Mouse (Mus musculus) left cerebral cortex, postnatal 36 days (tissue): ENCODE results near the gene Slco1a6. TPM values are rescaled to one million over a fixed set of nuclear protein-coding genes. Genes with fewer than 3 reads are reported as not detected.
"Not testable (repeated sequence)": the region's sequence is repeated elsewhere in the genome, so short reads cannot be mapped to it uniquely, and the experiment has no call there.

Source experiments
- DNase-seq, 2 experiments: peaks; one replicate each; pipeline ENCODE4 v3.0.0; 2021 to 2022; ENCODE audit warnings: low spot score in 2 of 2, mixed read lengths in 1 of 2
- intact Hi-C: fragments of 180-260 bp; cut with DNase I; formaldehyde crosslinking; loops from one replicate; pipeline ENCODE4 v1.15.1; 2025
- total RNA-seq, 2 experiments: library from RNA; stranded (reverse); gene quantifications; 2 replicates each; pipeline ENCODE4 v1.2.3; 2021

The Slco1a6 gene
- 1 to 10 TPM in 1 of 2 experiments, not detected in 1; 1.4 TPM for total RNA-seq

DNA sequence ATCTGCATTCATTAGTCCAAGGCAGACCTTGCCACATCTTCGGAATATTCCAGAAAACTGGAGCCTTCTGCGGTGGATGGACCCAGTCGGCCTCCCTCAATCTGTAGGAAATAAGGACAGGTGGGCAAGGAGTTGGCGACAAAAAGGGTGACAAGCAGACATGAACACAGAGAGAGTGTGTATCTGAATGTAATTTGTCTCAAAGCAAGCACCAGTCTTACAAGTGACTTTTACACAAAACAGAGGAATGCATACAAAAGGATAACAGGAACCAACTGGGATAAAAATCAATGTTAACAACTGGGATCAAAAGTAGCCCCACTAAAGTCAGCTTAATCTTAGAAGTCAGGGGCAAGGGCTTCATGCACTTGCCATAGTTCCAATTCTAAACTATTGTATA lies at the start of gene Slco1a6:
Gene Slco1a6 (minus strand): TSS at position 101 of the 400 bp plus-strand sequence.
- no peak for DNase-seq
- intact Hi-C loops, result no loop called here

- DNase-seq, intact Hi-C loops: not testable (repeated sequence)
Measured at GRCm38 (mm10) chr6:142250738-142251307, 42.5 kb upstream of the Slco1a6 start.

GRCm38 (mm10) chr6:142245065-142245464 lies 36.7 kb upstream of the Slco1a6 start:
- no peak for DNase-seq
- intact Hi-C loops, result no loop called here

DNA sequence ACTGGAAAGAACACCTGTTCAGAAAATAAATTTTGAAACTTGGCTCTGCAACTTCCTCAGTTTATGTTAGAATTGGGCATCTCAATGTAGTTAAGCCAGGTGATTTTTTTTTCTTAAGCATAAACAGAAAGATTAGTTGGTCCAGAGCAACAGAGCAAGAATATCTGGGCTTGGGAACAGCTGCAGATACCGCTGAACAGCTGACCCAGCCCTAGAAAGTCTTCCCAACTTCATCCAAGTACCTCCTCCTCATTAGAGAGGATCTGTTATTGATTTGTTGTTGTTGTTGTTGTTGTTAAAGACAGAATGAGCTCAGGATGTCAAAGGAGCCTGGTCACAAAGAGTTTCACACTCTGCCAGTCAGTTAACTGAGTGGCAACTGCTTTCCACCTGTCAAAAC lies 31.1 kb upstream of the Slco1a6 start:
- intact Hi-C loops, result no loop called here
- no peak for DNase-seq

- intact Hi-C loops, result no loop called here
- DNase-seq, result no peak
Measured at GRCm38 (mm10) chr6:142220138-142220537, 11.8 kb upstream of the Slco1a6 start.

DNA sequence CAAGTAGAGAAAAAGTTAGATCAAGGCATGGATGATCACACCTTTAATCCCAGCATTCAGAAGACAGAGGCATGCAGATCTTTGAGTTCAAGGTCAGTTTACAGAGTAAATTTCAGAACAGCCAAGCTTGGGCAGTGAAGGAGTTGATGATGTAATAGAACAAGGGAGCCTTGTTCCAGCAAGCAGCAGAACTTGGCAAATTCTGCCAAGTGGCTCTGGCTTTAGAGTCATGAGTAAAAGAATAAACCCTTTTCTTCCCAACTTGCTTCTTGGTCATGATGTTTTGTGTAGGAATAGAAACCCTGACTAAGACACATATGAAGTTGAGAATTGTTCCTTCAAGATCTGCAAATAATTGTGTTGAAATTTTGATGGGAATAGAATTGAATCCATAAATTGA lies 3.5 kb upstream of the Slco1a6 start:
- intact Hi-C loops, result no loop called here
- DNase-seq, result no peak

DNA sequence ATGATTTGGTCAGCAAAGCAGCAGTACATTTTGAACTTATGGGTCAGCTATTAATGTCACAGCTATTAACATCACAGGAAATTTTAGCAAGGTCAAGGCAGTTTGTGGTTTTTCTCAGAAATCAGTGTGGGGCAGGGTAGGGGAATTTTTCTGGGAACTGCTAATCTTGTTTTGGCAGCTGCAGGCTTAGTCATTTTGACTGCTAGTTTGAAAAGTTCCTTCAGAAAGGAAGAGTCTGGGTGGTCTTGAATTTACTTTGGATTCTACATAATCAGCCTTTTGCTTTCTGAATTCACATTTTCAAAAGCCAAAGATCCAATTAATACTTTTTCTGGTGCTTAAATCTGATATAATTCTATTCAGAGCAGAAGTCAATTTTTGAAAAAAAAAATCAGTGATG lies 1.4 kb upstream of the Slco1a6 start:
- no peak for DNase-seq
- intact Hi-C loops, result no loop called here

GRCm38 (mm10) chr6:142200524-142200923 lies 7.8 kb downstream of the Slco1a6 start:
- intact Hi-C loops, result no loop called here
- no peak for DNase-seq

DNA sequence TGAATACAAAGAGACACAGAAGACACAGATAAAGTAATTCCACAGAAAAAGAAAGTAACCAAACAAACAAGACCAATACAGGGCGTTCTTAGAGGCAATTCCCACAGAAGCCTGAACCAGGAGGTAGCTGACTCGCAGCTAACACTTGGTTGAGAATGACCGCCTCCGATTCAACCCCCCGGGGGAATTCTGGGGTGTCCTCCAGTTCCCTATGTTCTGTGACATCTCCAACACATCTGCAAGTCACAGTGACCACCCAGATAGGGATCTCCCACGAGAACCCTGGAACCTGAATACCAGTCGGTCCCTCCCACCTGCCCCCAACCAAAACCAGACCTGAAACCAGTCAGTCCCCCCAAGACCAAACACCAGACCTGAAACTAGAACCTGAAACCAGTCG lies 14.1 kb downstream of the Slco1a6 start:
- DNase-seq, result no peak
- intact Hi-C loops, result no loop called here

DNA sequence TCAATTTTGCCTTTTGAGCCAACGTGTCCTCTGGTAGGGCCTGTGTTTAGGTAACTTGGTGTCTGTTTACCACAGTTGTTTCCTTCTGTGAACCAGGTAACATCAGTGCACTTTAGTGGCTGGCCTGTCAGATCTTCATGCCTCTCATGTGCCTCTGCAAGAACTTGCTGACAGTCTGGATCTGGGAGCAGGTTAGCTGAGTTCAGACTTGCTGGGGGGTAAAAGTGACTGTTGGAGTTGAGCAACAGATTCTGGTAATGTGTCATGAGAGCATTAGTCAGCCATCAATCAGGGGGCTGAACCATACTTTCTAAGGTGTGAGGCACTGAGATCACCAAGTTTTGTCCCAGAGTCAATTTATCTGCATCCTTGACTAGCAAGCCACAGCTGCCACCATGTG lies 16.4 kb downstream of the Slco1a6 start:
- intact Hi-C loops, result no loop called here

DNA sequence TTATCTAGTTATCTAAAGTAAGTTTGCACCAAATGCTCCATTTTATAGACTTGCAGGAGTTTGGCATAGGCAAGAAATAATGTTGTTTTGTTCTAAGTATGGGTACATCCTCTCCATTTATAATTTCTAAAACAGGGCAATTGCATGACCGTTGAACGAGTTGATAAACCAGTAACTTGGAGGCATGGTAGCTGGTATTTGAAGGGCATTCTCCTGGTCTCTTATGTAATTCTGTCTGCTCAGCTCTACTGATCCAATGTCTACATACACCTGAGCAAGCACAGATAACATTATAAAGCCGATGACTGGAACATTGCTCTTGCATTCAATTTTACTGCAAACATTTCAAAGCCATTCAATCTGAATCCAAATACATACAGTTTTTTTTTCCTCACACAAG lies 20.9 kb downstream of the Slco1a6 start:
- intact Hi-C loops, result no loop called here
- DNase-seq, result no peak

More for the DNA sequence above, 16.4 kb downstream of the Slco1a6 start:
- no peak for DNase-seq

DNA sequence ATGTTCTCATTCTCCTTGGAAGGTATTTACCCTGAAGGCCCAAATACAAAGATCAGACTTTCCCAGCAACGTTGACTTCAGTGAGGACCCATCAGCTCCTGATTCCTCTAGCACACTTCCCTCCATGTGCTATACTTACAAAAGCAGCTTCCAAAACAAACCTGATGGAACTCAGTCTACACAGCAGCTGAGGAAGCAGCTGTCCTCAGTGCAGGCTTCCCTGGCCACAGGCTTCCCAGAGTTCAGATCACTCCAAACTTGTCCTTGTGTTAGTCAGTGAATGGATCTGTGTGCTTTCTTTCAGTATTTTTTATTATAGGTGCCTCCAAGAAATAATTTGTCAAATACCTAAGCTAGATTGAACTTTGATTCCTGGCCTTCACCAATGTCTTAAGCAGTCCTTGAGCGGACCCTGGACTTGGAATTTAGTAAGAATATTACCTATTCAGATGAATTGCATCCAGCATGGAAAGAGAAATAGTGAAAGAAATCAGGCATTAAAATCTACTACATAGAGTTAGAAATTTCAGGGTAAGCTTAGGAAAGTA lies 22.4 kb downstream of the Slco1a6 start:
- DNase-seq, result no peak
- intact Hi-C loops, result no loop called here

DNA sequence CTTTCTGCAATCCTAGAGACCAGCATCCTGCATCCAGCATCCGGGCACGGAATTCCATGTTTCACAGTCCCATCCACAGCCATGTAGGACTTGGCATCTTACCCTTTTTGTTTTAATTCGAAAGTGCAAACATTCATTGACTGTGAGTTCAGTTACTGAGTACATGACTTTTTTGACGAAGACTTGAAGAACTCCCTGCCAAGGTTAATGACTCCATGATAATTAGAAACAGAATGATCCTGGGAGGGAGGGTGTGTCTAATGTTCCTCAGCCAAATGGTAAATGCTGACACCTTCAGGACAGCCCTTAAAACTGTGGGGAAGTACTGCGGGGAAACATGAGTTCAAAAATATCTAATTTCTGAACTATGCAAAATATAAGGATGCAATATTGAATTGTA lies 44.9 kb downstream of the Slco1a6 start:
- intact Hi-C loops, result no loop called here
- no peak for DNase-seq

DNA sequence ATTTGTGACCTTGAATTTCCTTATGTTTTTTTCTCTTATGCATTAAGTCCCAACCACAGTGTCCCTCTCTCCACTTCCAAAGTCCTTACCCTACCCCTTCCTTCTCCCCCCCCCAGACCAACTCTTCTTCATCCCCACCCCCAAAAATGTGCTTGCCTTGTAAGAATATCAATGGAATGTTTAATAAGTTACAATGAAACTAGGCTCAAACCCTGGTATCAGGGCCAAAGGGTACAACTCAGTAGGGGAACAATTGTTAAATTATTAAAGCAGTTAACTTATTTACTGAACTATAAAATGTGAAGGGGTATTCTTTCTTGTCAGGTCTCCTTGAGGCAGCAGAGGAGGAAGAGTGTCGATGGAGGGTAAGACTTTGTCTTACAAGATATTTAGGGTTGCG lies 47.1 kb downstream of the Slco1a6 start:
- intact Hi-C loops, result no loop called here
- no peak for DNase-seq

DNA sequence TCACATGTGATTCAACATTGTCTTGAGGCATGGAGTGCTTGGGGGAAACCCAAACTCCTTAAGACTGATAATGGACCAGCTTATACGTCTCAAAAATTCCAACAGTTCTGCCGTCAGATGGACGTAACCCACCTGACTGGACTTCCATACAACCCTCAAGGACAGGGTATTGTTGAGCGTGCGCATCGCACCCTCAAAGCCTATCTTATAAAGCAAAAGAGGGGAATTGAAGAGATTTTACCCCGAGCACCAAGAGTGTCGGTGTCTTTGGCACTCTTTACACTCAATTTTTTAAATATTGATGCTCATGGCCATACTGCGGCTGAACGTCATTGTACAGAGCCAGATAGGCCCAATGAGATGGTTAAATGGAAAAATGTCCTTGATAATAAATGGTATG lies 54.2 kb downstream of the Slco1a6 start:
- intact Hi-C loops, result not testable (repeated sequence)
- DNase-seq, result peak in 1 of 2 experiments; percentile 16

DNA sequence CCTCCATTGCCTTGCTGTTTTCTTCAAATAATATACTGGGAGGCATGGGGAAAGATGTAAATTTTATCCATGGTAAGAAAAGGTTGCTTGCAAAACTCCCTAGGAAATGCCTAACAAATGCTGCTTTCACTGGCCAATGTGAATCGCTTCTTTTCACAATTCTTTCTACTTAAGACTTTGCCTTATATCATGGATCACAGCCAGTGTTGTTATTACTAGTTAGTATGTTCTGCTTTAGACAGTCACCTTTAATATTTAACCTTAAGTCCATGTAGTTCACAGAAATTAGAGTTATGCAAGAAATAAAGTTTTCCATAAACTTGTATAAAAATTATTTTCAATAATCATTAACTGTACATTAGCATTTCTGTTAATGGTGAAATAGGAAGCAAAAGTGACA lies 60.0 kb downstream of the Slco1a6 start:
- intact Hi-C loops, result no loop called here
- DNase-seq, result no peak

GRCm38 (mm10) chr6:142111667-142112305 lies 96.5 kb downstream of the Slco1a6 start:
- intact Hi-C loops, result no loop called here

GRCm38 (mm10) chr6:142091126-142091525 lies 117.2 kb downstream of the Slco1a6 start:
- intact Hi-C loops, result no loop called here
- DNase-seq, result no peak

More at GRCm38 (mm10) chr6:142111667-142112305, 96.5 kb downstream of the Slco1a6 start:
- DNase-seq, result no peak

- intact Hi-C loops, DNase-seq: not testable (repeated sequence)
Measured at GRCm38 (mm10) chr6:142058281-142058680, 150.0 kb downstream of the Slco1a6 start.

- intact Hi-C loops, result loop anchor here (10.0 kb wide), 1 partner anchor 563 kb away; no protein-coding TSS in a partner anchor
Measured at GRCm38 (mm10) chr6:142047689-142048088, 160.6 kb downstream of the Slco1a6 start.

GRCm38 (mm10) chr6:142045746-142046145 lies 162.6 kb downstream of the Slco1a6 start:
- intact Hi-C loops, result loop anchor here (10.0 kb wide), 1 partner anchor 561 kb away; no protein-coding TSS in a partner anchor
- DNase-seq, result no peak

More at GRCm38 (mm10) chr6:142047689-142048088, 160.6 kb downstream of the Slco1a6 start:
- DNase-seq, result no peak
